Mouse (Mus musculus): ENCODE data around the gene Sfn.

DNA sequence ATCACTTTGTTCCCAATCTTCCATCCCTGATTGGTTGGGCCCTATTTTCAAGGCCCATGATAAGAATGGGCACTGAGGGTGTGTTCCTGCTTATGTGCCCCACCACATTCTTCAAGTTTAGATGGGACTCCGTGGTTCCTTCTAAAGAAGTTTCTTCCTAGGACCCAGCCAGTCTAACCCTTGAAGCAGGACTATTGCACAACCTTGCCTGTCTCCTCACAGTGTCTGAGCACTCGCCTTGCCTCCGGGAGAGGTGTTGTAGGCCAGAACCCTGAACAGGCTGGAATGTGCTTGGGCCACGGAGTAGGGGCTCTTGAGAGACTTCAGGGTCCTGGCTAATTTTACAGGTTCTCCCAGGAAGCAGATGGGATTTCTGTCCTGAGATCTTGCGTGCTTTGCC, 1.1 kb upstream of the Sfn start:
- no peak for TF ChIP-seq CTCF (IDR thresholded peaks at IDR 0.05; ENCODE audit: low read depth, low read length)
- no peak for TF ChIP-seq POLR2A (IDR thresholded peaks at IDR 0.05; ENCODE audit: extremely low read depth, insufficient read depth, low read length)

Data from liver, adult 2 months (tissue).